ENCODE assay signal across 8 mouse cellular contexts in the genomic region with DNA sequence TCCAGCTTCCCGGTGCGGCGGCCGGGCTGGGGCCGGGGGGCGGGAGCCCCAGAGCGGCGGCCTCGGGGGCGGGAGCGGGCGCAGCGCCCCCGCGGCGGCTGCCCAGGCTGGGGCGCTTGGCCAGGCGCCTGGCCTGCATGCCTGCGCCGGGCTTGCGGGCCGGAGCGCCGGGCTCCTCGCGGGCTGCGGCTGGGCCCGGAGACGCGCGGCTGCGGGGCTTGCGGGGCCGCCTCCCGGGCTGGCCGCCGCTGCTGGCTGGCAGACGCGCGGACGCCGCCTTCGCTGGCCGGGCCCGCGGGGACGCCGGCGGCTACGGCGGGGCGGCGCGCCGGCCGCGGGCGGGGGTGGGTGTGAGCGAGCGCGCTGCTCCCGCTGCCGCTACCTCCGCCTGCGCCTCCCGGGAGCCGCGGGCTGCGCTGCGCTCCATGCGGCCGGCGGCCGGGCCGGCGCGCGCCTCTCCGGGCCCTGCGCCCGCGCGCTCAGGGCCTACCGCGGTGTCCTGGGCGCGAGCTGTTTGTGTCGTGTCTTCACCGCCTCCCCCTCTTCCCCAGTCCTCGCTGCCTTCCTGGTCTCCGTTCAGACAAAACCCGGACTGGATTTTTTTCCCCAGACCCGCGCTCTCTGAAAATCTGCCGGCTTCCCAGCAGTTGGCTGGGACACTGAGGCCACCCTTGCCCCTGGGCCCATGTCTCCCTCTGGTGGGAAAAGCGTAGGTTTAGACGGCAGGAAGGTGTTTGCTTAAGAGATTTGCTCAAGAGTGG. TPM values are rescaled to one million over a fixed set of nuclear protein-coding genes. Genes with fewer than 3 reads are reported as not detected.
DNase-seq lines count a peak whose midpoint lies in the region; ATAC-seq and TF ChIP-seq lines count a peak whose summit lies in the region.

A gene (minus strand): TSS at position 505 of the 761 bp plus-strand sequence.

- peak; percentile 68; the same call in 1 of the 2 replicates for ATAC-seq in heart, embryonic 13.5 days (ENCODE audit: extremely low read depth, insufficient number of reproducible peaks, low FRiP score, low TSS enrichment)
- ATAC-seq in kidney, embryonic 16.5 days (ENCODE audit: low FRiP score, low TSS enrichment) = peak; percentile 94
- peak; percentile 90 for ATAC-seq in midbrain, postnatal 0 days (ENCODE audit: low FRiP score)

- no peaks in the 10 kb centered on the region for H3K27me3 ChIP-seq in heart, embryonic 13.5 days (replicated peaks)
- H3K27me3 ChIP-seq in kidney, embryonic 16.5 days (ENCODE audit: insufficient read depth, low read length) = no peaks in the 10 kb centered on the region
- H3K27me3 ChIP-seq in midbrain, postnatal 0 days (ENCODE audit: insufficient read depth, low read length) = no peaks in the 10 kb centered on the region
- no peaks in the 10 kb centered on the region; the same call in 1 of the 2 replicates for H3K27me3 ChIP-seq in splenic B cell, adult 2 months (ENCODE audit: control insufficient read depth, insufficient read depth, low read length, poor library complexity, severe bottlenecking)

- H3K36me3 ChIP-seq in heart, embryonic 13.5 days = no peaks in the 10 kb centered on the region
- no peaks in the 10 kb centered on the region for H3K36me3 ChIP-seq in kidney, embryonic 16.5 days (ENCODE audit: insufficient read depth, low read length)
- H3K36me3 ChIP-seq in midbrain, postnatal 0 days (ENCODE audit: insufficient read depth, low read length) = no peaks in the 10 kb centered on the region
- no peaks in the 10 kb centered on the region for H3K36me3 ChIP-seq in splenic B cell, adult 2 months (ENCODE audit: control insufficient read depth, insufficient read depth, low read length, poor library complexity, severe bottlenecking)

- peak; percentile 93 for DNase-seq in 416B (ENCODE audit: low read depth)
- peak; percentile 65 for DNase-seq in fibroblast of lung, adult 2 months (ENCODE audit: low read depth)
- DNase-seq in liver = peak; percentile 79
- peak; percentile 95 for DNase-seq in midbrain, postnatal 0 days (ENCODE audit: low spot score)
- peak; percentile 38 for DNase-seq in splenic B cell, adult 2 months (ENCODE audit: low read depth, low spot score)

- under 1% methylated on average over 75 of the region's 97 CpGs for WGBS in heart, embryonic 13.5 days
- WGBS in kidney, embryonic 16.5 days = 0% methylated on average over 32 of the region's 97 CpGs
- WGBS in midbrain, postnatal 0 days = 1% methylated on average over 47 of the region's 97 CpGs

- peak within 1 kb of the TSS; percentile 98 for H3K9ac ChIP-seq in heart, embryonic 13.5 days
- H3K9ac ChIP-seq in kidney, embryonic 16.5 days (replicated peaks; ENCODE audit: low read length) = peak within 1 kb of the TSS; percentile 95
- peak within 1 kb of the TSS; percentile 94 for H3K9ac ChIP-seq in midbrain, postnatal 0 days (replicated peaks; ENCODE audit: low read length, poor library complexity, severe bottlenecking)

- no peaks in the 10 kb centered on the region for H3K9me3 ChIP-seq in heart, embryonic 13.5 days
- H3K9me3 ChIP-seq in kidney, embryonic 16.5 days (ENCODE audit: low read length) = no peaks in the 10 kb centered on the region
- no peaks in the 10 kb centered on the region for H3K9me3 ChIP-seq in midbrain, postnatal 0 days (ENCODE audit: low read length)

- peak within 1 kb of the TSS; percentile 93 for H3K4me3 ChIP-seq in brown adipose tissue, adult 24 weeks (ENCODE audit: insufficient read depth, low read depth, low read length)
- H3K4me3 ChIP-seq in heart, embryonic 13.5 days = peak within 1 kb of the TSS; percentile 91
- peak within 1 kb of the TSS; percentile 91 for H3K4me3 ChIP-seq in kidney, embryonic 16.5 days (ENCODE audit: low read length)
- peak within 1 kb of the TSS; percentile 89 for H3K4me3 ChIP-seq in midbrain, postnatal 0 days (ENCODE audit: low read depth, low read length)

- peak within 1 kb of the TSS; percentile 90 for H3K4me2 ChIP-seq in heart, embryonic 13.5 days
- peak within 1 kb of the TSS; percentile 71 for H3K4me2 ChIP-seq in kidney, embryonic 16.5 days (replicated peaks; ENCODE audit: low read depth, low read length)
- H3K4me2 ChIP-seq in midbrain, postnatal 0 days (ENCODE audit: low read depth, low read length, poor library complexity, severe bottlenecking) = peak within 1 kb of the TSS; percentile 61

- 0 out of 2 replicates have a peak within 1 kb of the TSS, but pooled peaks have one; percentile 3 for H3K27ac ChIP-seq in brown adipose tissue, adult 24 weeks (replicated peaks; ENCODE audit: low read depth, low read length)
- H3K27ac ChIP-seq in heart, embryonic 13.5 days (replicated peaks) = peak within 1 kb of the TSS; percentile 98
- H3K27ac ChIP-seq in kidney, embryonic 16.5 days (ENCODE audit: low read length) = peak within 1 kb of the TSS; percentile 95
- peak within 1 kb of the TSS; percentile 94 for H3K27ac ChIP-seq in midbrain, postnatal 0 days (ENCODE audit: low read depth, low read length)

- no peaks in the 10 kb centered on the region for H3K4me1 ChIP-seq in brown adipose tissue, adult 24 weeks (ENCODE audit: control insufficient read depth, insufficient read depth, insufficient read length, low read length)
- H3K4me1 ChIP-seq in heart, embryonic 13.5 days = peaks cover 42% of the 10 kb centered on the region
- peaks cover 41% of the 10 kb centered on the region for H3K4me1 ChIP-seq in kidney, embryonic 16.5 days (ENCODE audit: insufficient read depth, low read length)
- H3K4me1 ChIP-seq in midbrain, postnatal 0 days (ENCODE audit: insufficient read depth, low read length) = peaks cover 12% of the 10 kb centered on the region

- peak; percentile 71 for TF ChIP-seq CTCF in midbrain, postnatal 0 days (IDR thresholded peaks at IDR 0.05)

RNA-seq across cellular contexts. Expression of the gene that starts here (rescaled TPM):
- polyA plus RNA-seq in brown adipose tissue, adult 24 weeks (2012; ENCODE audit: insufficient read depth, insufficient read length, missing spikeins) = 2.3 and 4.0 TPM in 2 replicates
- 6.2 and 6.5 TPM in 2 replicates for polyA plus RNA-seq in heart, embryonic 13.5 days (2015; fragmentation: Nextera tagmentation; extraction: Ambion mirVana)
- polyA plus RNA-seq in kidney, embryonic 16.5 days (2015; fragmentation: Nextera tagmentation; extraction: Ambion mirVana) = 11.4 and 13.1 TPM in 2 replicates
- total RNA-seq in midbrain, postnatal 0 days (2014; rRNA removed) = 68.8 and 72.9 TPM in 2 replicates
- 8.9 and 11.3 TPM in 2 replicates for polyA plus RNA-seq in midbrain, postnatal 0 days (2015; fragmentation: Nextera tagmentation; extraction: Ambion mirVana)

Comparison
In these comparisons a context has a peak if more than half of its experiments do, and no peak if none do; other contexts are left out.
1. Peak in every context shown above with its lines: DNase-seq, ATAC-seq, H3K4me3 ChIP-seq and H3K27ac ChIP-seq.
2. DNase-seq: peak in every context shown above with its lines; median percentile 95 in midbrain, postnatal 0 days; 93 in 416B; 79 in liver; 65 in fibroblast of lung, adult 2 months; 38 in splenic B cell, adult 2 months.
3. H3K27ac ChIP-seq: peak in every context shown above with its lines; median percentile 98 in heart, embryonic 13.5 days; 95 in kidney, embryonic 16.5 days; 94 in midbrain, postnatal 0 days; 3 in brown adipose tissue, adult 24 weeks.